Mouse (Mus musculus): ENCODE results near the gene Ppp1r15b.

Gene Ppp1r15b

DNA sequence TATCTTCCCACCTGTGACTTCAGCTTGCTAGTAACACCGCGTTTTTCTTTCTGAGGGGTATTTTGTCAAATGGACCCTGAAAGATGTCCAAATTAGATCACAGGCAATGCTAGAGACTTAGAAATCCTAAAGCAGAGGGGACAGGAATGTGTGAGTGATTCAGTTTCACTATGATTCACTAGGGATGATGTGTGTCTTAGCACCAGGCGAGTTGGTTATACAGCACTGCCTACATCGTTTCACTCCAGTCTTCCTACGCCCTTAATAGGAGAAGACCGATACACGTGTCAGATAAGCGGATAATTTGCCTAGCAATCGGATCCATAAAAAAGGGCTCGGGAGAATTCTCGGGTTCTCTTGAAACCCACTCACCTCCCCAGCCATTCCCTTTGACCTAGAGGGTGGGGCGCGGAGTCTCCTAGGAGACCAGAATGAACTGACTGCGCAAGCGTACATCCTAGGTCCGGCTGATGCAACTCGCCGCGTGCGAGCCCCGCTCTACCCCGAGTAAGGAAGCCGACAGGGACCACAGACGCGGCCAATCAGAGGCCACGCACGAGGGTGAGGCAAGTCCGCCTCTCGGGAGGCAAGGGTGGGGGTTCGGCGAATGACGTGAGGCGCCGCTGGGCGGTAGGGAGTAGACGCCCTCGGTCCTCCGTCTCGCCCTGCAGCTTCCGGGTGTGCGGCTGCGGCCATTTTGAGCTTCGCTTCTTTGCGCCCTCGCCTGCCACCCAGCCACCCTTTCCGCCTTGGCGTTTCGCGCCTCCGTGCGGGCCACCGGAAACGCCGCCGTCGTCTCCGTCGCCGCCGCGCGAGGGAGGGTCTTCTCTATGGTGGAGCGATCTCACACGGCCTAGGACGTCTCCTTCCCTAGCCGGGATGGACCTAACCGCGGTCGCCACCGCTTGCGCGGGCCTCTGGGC, at the start of gene Ppp1r15b:
TSS of gene Ppp1r15b (plus strand) at position 506 of the 923 bp plus-strand sequence.
- peak; percentile 99 to 100 for DNase-seq (ENCODE audit: low spot score in 2 of 2)

DNA sequence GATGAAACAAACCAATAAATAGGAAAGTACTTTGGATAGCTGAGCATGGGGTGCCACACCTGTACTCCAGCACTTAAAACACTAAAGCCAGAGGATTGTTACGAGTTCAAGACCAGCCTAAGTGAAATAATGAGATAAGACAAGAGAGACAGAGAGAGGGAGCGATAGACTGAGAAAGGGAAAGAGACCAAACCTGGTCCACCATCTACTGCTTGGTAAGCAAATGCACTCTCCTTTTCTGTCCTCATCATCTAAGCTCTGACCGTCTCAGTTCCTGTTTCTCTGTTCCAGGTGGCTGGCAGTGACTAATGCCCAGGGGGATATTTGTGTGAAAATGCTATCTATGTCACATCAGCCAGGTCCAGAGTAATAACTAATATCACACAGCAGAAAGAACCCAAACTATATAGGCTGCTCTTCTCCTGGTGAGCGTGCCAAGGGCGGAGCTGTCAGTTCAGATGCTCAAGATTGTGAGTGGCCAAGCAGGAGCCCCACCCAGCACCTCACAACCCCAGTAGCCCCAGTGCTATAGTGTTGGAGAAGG, 47.9 kb upstream of the Ppp1r15b start:
- DNase-seq (ENCODE audit: low spot score in 2 of 2): no peak

DNA sequence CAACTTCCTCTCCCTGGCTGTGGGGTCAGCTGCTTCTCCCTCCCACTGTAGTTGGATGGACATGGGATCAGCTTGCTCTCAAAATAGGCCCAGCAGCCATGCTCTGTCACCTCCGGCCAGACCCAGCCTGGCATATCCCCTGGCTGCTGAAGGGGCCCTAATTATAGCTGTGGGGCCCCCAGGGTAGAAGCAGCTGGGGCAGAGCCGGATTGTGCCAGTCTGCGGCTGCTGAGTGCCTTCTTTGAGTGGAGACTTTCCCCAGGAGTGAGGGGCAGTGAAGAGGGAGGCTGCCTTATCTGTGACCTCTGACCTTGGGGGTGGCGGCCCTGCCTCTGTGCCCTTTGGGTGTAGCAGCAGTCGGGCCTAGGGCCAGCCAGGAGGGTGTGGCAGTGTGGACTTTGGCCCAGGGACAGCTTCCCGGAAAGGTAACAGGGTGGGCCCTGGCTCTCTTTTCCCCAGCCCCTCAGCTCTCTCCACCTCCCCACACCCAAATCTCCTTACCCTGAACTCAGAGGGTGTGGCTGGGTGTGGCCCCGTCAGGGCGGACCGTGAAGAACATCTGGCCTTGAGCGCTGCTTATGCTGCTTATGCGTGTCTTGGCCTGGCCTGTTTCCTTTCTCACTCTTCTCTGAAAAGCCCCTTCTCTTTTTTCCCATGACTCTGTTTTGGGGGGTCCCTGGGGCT, 46.9 kb upstream of the Ppp1r15b start:
- no peak for DNase-seq (ENCODE audit: low spot score in 2 of 2)

DNA sequence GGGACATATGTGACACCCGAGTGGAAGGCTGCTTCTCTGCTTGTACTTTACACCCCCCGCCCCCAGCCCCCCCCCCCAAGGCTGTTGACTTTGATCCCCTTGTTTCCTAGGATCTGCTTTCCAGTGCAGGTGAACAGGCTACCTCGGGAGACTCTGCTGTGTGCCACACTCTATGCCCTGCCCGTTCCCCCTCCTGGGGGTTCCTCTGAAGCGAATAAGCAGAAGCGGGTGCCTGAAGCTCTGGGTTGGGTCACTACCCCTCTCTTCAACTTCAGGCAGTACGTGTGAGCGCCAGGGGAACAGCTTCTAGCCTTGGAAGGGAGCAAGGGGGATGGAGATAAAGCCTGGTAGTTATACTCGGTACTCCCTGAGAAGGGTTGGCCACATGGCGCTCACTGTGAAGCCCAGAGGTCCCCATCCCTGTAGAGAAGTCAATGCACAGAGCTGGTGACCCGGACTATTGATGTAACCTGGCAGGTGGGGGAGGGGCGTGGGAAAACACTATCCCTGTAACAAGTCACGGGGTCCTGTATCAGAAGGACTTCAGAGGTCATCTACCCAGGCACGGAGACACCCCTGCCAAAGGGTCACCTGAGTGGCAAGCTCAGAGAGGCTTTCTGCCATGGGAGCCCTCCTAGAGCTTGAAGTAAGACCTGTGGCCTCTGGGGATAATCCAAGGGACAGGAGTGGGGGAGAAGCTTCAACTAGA, 46.1 kb upstream of the Ppp1r15b start:
- no peak for DNase-seq (ENCODE audit: low spot score in 2 of 2)

DNA sequence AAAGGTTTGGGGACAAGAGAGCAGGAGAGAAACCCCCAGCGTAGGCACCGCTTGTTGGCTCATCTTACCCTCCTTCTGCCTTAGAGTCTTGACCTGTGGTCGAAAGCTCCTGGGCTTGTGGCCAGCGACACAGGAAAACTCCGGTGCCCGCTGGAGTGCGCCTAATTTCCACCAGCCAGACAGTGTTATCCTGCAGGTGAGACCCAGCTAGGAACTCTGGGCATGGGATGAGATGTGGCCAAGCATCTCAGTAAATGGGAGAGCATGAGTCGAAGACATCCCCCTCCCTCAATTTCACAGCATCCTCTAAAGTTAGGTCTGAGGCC, 45.6 kb upstream of the Ppp1r15b start:
- DNase-seq (ENCODE audit: low spot score in 2 of 2): no peak

DNA sequence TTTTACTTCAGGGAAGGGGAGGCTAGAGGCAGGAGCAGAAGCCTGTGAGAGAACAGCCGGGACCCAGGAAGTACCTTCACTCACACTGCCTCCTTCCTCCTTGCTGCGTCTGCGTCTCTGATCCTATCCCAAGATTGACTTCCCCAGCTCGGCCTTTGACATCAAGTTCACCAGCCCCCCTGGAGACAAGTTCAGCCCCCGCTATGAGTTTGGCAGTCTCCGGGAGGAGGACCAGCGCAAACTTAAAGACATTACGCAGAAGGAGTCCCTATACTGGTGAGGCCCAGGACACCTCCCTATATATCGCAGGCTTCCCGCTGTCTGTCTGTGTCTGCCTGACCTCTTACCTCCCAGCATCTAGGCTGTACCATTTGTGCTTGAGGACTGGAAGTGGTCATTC, 44.1 kb upstream of the Ppp1r15b start:
- DNase-seq (ENCODE audit: low spot score in 2 of 2): no peak

DNA sequence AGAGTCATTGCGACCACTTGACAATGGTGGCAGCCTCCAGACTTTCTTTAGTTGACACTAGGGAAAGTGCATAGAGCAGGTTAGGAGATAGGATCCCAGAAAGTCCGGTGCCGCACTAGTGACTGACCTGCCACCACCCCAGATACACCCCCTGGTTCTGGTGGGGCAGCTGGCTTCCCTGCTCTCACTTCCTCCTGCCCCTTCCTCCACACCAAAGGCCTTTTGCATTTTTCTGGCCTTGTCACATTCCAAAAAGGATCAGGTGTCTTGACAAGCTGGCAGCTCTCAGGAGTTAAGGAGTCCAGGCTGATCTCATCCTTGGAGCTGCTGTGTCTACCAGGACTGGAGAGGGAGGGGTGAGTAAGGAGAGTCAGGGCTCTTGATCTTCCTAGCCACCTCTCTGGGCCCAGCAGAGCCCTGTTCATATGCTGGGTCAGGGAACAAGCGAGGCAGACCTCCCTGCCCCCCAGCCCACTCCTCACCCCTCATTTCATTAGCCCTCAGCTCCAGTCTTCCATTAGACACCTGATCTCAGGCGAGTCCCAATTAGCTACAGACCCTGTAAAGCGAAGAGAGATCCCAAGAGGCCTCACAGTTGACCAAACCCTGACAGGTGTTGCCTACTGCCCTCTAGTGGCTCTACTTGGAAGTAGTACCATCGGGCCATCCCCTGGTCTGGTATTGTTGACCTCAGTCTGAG, 43.6 kb upstream of the Ppp1r15b start:
- DNase-seq (ENCODE audit: low spot score in 2 of 2): peak; percentile 34 to 55

DNA sequence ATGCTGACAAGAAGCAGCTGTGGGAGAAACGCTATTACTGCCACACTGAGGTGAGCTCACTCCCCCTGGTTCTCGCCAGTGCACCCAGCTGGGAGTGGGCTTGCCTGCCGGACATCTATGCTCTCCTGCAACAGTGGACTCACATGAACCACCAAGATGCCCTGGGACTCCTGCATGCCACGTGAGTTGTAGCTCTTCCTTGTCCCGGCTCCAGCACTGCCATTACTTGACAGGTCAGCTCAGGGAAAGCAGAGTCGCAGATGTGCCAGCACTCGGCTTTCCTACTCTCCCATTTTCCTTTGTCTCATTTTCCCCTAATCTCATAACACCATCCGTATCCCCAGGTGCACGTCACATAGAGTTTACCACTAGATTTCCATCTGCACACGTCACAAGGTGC, 42.7 kb upstream of the Ppp1r15b start:
- DNase-seq (ENCODE audit: low spot score in 2 of 2): no peak

DNA sequence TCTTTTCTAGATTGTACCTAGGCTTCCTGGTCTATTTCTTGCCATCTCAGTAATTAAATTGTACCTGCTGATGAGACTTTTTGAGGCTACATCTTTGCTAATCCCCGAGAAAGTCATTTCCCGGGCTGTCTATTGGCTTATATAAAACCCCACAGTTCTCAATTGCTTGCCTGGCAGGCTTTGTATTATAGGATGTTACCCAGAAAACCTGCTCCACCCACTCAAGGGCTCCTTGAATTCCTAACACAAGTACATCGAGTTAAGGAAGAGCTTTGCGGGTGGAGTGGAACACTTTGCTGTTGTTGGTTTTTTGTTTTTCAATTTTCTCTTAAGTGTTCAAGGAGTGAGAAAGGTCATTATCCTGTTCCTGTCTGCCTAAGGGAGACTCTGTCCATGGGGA, 41.5 kb upstream of the Ppp1r15b start:
- no peak for DNase-seq (ENCODE audit: low spot score in 2 of 2)

DNA sequence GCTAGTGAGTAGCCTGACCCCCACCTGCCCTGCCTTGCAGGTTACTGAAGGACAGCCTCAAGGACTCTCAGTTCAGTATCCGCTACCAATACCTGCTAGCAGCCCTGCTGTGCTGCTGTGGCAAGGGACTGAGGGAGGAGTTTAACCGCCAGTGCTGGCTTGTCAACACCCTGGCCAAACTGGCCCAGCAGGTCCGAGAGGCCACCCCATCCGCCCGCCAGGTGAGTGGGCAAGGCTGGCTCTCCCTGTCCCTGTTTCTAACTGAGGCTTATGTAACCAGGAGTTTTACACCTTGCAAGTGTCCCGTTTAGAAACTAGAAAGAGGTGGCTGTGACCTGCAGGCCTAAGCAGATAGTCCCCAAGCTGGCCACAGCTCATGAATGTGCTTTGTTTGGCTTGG, 40.3 kb upstream of the Ppp1r15b start:
- no peak for DNase-seq (ENCODE audit: low spot score in 2 of 2)

DNA sequence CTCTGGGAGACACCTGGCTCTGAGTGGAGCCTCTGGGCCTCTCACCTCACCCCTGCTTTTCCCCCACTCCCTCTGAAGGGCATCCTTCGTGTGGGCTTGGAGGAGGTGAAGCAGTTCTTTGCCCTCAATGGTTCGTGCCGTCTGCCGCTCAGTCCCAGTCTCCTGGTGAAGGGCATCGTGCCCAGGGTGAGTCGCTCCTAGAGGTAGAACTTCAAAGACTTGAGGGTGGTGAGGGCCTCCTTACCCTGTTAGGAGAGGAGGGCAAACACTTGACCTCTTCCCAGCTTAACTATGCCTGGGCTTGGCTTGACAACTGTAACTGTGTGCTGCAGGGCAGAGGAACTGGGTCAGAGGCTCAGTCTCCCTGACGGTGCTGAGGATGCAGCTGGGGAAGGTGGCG, 39.5 kb upstream of the Ppp1r15b start:
- no peak for DNase-seq (ENCODE audit: low spot score in 2 of 2)

DNA sequence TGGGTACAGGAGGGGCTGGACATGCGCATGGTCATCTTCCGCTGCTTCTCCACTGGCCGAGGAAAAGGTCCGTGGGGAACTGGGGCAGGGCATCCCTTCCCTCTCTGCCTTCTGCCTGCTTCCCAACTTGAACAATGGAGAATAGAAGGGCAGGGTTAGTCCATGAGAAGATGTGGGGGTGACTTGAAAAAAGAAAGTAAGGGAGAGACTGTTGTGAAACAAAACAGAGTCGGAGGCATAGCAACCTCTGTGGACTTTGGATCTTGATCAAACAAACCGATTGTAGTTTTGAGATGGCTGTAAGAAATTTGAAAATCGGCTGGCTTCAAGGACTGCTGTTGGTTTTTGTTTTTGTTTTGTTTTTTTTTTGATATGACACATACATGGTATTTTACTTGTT, 37.2 kb upstream of the Ppp1r15b start:
- DNase-seq (ENCODE audit: low spot score in 2 of 2): no peak

DNA sequence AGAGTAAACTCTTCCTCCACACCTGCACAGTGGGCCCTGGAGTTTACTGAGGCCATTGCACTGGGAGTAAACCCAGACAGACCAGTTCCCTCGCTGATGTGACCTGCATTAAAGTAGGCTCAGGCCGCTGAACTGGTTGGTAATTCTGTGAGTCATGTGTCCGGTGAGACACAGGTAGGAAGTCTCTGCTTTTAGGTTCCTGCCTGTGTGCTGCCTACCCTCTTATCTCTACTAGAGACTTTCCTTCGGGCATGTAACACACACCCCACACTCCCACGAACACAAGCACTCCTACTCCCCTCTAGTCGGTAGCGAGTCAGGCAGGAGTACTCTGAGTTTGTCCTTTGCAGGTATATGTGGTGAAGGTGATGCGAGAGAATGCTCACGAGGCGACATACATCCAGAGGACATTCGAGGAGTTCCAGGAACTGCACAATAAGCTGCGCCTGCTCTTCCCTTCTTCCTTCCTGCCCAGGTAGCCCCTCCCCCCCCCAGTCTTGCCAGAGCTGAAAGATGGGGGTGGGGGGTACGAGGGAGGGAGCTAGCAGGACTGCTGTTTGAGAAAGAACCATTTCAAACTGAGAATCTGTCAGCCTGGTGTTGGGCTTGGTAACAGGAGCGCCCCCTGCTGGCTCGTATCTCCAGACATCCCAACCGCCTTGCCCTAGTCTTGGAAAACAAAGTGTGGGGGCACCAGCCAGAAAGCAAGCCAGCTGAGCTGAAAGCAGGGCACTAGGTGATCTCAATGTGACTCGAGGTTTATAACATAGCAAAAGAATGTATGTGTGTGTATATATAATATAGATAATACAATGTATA, 29.8 kb upstream of the Ppp1r15b start:
- DNase-seq (ENCODE audit: low spot score in 2 of 2): peak; percentile 79 to 88

DNA sequence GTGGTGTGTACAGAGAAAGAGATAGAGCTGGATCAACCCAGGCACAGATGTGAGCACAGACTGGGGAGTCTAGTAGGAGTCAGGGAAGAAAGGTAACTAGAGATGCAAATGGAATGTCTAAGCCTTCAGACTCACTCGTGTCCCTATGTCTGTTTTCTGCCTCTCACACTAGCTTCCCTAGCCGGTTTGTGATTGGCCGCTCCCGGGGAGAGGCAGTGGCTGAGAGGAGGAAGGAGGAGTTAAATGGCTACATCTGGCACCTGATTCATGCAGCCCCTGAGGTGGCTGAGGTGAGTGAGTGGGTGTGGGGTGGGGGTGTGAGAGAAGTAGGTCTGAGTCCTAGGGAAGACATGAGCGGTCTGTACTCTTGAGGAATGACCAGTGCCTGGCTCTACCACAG, 28.8 kb upstream of the Ppp1r15b start:
- no peak for DNase-seq (ENCODE audit: low spot score in 2 of 2)

DNA sequence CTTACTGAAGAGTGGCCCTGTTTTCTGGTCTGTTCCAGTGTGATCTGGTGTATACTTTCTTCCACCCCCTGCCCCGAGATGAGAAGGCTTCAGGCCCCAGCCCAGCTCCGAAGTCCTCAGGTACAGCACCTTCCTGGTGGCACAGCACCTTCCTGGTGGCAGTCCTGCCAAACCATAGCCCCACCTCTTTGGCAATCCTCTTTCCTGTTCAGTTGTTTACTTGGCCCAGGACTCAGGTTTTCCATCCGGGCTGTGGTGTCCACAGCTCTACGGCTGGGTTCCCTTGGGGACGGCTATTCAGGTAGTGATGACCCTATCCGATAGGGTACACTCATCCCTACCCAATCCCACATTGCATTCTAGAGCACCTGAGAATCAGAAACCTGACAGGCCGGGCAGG, 27.6 kb upstream of the Ppp1r15b start:
- no peak for DNase-seq (ENCODE audit: low spot score in 2 of 2)

DNA sequence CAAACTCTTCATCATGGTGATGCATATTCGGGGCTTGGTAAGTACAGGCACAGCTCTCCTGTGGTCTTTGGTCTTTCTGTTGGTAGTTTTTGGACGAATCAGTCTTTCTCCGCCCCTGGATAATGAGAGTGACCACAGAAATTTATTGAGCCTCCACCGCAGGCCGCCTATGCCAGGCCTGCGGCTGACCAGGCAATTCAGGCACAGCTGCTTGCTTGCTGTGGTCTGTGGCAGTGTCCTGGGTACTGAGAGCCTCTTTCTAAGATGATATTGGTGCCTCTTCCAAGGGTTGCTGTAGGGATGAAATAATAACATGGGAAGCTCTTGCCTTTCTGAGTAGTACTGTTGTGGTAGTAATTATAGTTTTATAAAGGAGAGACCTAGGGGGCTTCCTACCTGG, 27.1 kb upstream of the Ppp1r15b start:
- no peak for DNase-seq (ENCODE audit: low spot score in 2 of 2)

DNA sequence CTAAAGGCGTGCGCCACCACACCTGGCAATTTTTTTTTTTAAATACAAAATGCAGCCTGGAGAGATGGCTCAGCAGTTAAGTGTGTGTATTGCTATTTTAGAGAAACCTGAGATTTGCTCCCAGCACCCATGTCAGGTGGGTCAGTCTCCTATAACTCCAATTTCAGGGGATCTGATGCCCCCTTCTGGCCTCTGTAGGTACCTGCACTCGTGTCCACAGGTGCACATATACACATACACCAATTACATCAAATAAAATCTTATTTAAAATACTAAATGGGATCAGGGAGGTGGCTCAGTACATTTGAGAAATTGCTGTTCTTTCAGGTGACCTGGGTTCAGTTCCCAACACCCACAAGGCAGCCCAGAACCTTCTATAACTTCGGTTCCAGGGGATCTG, 14.8 kb upstream of the Ppp1r15b start:
- DNase-seq (ENCODE audit: low spot score in 2 of 2): no peak

DNA sequence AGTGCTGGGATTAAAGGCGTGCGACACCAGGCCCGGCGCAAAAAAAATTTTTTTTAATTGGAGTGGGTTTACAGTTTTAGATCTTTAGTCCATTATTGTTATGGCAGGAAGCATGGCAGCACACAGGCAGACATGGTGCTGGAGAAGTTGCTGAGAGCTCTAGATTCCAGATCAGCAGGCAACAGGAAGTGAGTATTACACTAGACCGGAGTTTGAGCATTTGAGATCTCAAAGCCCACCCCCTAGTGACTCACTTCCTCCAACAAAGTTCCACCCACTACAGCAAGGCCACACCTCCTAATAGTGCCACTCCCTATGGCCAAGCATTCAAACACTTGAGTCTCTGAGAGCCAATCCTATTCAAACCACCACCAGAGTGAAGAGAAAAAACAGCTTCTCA, 12.8 kb upstream of the Ppp1r15b start:
- no peak for DNase-seq (ENCODE audit: low spot score in 2 of 2)

DNA sequence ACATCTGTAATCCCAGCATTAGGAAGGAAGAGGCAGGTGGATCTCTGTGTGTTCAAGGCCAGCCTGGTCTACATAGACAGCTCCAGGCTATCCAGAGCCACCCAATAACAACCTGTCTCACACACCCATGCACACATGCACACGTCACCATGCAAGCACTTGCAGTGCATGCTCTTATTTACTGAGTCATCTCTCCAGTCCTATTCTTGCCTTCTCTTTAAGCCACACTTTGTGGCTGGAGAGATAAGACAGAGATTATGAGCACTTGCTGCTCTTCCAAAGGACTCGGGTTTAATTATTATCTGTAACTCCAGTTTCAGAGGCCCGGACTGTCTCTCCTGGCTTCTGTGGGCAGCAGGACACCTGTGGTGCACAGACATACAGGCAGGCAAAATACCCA, 12.1 kb upstream of the Ppp1r15b start:
- no peak for DNase-seq (ENCODE audit: low spot score in 2 of 2)

DNA sequence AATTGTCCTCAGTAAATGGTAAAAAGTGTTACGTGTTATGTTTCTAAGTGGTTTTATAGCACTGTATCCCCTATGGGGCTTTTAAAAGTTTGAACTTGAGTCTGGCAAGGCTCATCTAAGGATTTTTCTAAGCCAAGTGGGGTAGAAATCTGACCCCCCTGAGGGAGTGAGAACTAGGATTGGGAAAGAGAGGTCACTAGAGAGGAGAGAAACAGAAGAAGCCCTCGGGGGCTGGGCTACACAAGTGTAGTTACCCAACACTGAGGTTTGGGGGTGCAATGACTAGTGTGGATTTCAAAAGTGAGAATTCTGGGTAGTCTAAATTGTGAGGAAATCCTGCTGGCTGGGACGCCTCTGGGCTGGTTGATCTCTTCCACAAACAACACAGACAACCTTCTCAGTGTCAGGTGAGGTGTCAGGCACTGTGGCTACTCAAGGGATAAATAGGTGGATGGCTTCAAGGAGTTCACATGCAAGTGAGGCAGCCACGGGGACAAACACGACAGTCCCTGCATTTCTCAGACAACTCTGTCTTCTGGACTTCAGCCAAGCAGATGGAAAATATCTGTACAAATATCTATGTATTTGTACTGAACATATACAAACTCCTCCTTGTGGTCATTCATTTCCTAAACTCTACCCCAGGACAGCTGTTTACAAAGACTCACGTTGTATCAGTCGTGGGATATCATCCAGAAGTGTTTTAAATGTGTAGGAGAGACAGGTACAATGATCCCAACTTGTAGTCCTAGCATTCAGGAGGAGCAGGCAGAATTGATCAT, 10.8 kb upstream of the Ppp1r15b start:
- no peak for DNase-seq (ENCODE audit: low spot score in 2 of 2)
